Mouse (Mus musculus): ENCODE data around the gene Uaca. TPM values are rescaled to one million over a fixed set of nuclear protein-coding genes. Genes with fewer than 3 reads are reported as not detected.

Uaca gene
- total and polyA plus RNA-seq, 3 experiments, result 0.17 to 0.34 TPM; not detected in 1

DNA sequence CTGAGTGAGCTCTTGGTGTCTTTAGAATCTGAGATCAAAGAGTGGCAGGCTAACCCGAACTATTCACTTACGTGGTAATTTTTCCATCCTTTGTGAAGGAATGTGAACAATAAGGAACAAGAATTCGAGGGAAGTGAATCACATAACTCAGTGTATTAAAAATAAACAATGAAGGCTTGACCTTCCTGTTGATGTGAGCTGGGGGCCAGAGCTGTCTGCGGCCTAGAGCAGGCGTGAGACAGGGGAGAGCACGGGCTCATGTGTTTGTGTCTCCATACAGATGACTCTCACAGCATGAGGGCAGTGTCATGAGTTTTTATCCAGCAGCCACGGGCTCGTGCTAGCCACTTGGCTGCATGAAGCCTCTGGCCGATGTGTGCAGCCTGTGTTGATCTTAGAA lies 54.4 kb downstream of the Uaca start:
- dilution Hi-C loops (cut with MboI; ENCODE audit: extremely low pct_ligation_motif_present, extremely low pct_unique_long_range_greater_than_20kb, low sequenced_read_pairs), result no loop called here
- no peak overlapping the region for H3K27ac ChIP-seq (ENCODE audit: insufficient read depth, low read depth)
- H3K9ac ChIP-seq (ENCODE audit: insufficient read depth, low read depth), result no peak overlapping the region
- H3K4me2 ChIP-seq (ENCODE audit: insufficient read depth, low read depth, poor library complexity, severe bottlenecking), result no peak overlapping the region
- H3K79me2 ChIP-seq (replicated peaks; ENCODE audit: control insufficient read depth, extremely low read depth, insufficient read depth, poor library complexity, severe bottlenecking), result no peaks in the 10 kb centered on the region
- no peak overlapping the region for H3K4me3 ChIP-seq (replicated peaks in 1 of 3; ENCODE audit: low read depth in 2 of 3, low read length in 2 of 3, poor library complexity in 1 of 3)
- in situ Hi-C loops (cut with MboI; ENCODE audit: low pct_ligation_motif_present, low pct_unique_long_range_greater_than_20kb, low sequenced_read_pairs), result no loop called here
- H3K4me1 ChIP-seq (ENCODE audit: control insufficient read depth in 1 of 2, insufficient read depth in 2 of 2), result peaks cover 0 to 12% of the 10 kb centered on the region in 2 experiments; a peak in 2 of 4 replicates
- TF ChIP-seq USF1 (IDR thresholded peaks at IDR 0.05; ENCODE audit: low read depth, low read length) (no peak), ETS1 (conservative IDR thresholded peaks at IDR 0.05; ENCODE audit: low read depth, low read length) (no peak), JUN (IDR thresholded peaks at IDR 0.05; ENCODE audit: insufficient read depth, low read depth, low read length) (no peak), TBP (conservative IDR thresholded peaks at IDR 0.05; ENCODE audit: low read depth, low read length) (no peak), TCF12 (IDR thresholded peaks at IDR 0.05; ENCODE audit: low read depth, low read length) (no peak), CTCF (conservative IDR thresholded peaks at IDR 0.05 in 1 of 2, IDR thresholded peaks at IDR 0.05 in 1 of 2; ENCODE audit: low read depth in 2 of 2, low read length in 2 of 2) (no peak), MAX (IDR thresholded peaks at IDR 0.05; ENCODE audit: low read length) (no peak), UBTF (IDR thresholded peaks at IDR 0.05; ENCODE audit: low read depth, low read length) (no peak), MAFK (IDR thresholded peaks at IDR 0.05; ENCODE audit: insufficient replicate concordance, low read length) (no peak), GABPA (IDR thresholded peaks at IDR 0.05; ENCODE audit: insufficient replicate concordance, low read depth, low read length) (no peak), SMC3 (IDR thresholded peaks at IDR 0.05; ENCODE audit: low read depth, low read length) (no peak), RAD21 (IDR thresholded peaks at IDR 0.05; ENCODE audit: low read depth, low read length) (no peak)
- no peaks in the 10 kb centered on the region for H3K27me3 ChIP-seq (replicated peaks)
- H3K9me3 ChIP-seq (replicated peaks; ENCODE audit: low read length), result no peaks in the 10 kb centered on the region
- no peak for DNase-seq (ENCODE audit: extremely low read depth)
- no peaks in the 10 kb centered on the region for H3K36me3 ChIP-seq (replicated peaks in 1 of 2; ENCODE audit: control insufficient read depth in 1 of 2, insufficient read depth in 1 of 2, low read length in 1 of 2)

DNA sequence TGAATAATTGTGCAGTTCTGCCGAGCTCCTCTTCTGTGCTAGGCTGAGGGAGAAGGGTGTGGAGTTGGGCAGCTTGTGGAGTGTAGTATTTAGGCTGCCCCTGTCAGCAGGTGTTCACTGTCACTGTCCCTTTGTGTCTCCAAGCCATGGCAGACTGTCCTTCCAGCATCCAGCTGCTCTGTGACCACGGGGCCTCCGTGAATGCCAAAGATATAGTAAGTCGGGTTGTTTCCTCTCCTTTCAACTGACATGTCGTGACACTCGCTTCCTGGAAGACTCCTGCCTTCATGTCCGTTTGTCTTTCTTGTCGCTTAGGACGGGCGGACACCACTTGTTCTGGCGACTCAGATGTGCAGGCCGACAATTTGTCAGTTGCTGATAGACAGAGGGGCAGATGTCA lies 55.6 kb downstream of the Uaca start:
- H3K9me3 ChIP-seq (replicated peaks; ENCODE audit: low read length), result no peaks in the 10 kb centered on the region
- H3K36me3 ChIP-seq (replicated peaks in 1 of 2; ENCODE audit: control insufficient read depth in 1 of 2, insufficient read depth in 1 of 2, low read length in 1 of 2), result no peaks in the 10 kb centered on the region
- no peak overlapping the region for H3K4me2 ChIP-seq (ENCODE audit: insufficient read depth, low read depth, poor library complexity, severe bottlenecking)
- no peak overlapping the region for H3K4me3 ChIP-seq (replicated peaks in 1 of 3; ENCODE audit: low read depth in 2 of 3, low read length in 2 of 3, poor library complexity in 1 of 3)
- H3K27me3 ChIP-seq (replicated peaks), result no peaks in the 10 kb centered on the region
- dilution Hi-C loops (cut with MboI; ENCODE audit: extremely low pct_ligation_motif_present, extremely low pct_unique_long_range_greater_than_20kb, low sequenced_read_pairs) (no loop called here), in situ Hi-C loops (cut with MboI; ENCODE audit: low pct_ligation_motif_present, low pct_unique_long_range_greater_than_20kb, low sequenced_read_pairs) (loop anchor here (5.0 kb wide), 1 partner anchor 98 kb away; no protein-coding TSS in a partner anchor)
- no peak overlapping the region for H3K27ac ChIP-seq (ENCODE audit: insufficient read depth, low read depth)
- no peak overlapping the region for H3K9ac ChIP-seq (ENCODE audit: insufficient read depth, low read depth)
- H3K79me2 ChIP-seq (replicated peaks; ENCODE audit: control insufficient read depth, extremely low read depth, insufficient read depth, poor library complexity, severe bottlenecking), result no peaks in the 10 kb centered on the region
- DNase-seq (ENCODE audit: extremely low read depth), result no peak
- H3K4me1 ChIP-seq (ENCODE audit: control insufficient read depth in 1 of 2, insufficient read depth in 2 of 2), result peaks cover 0 to 12% of the 10 kb centered on the region in 2 experiments; a peak in 2 of 4 replicates
- no peak for TF ChIP-seq CTCF (conservative IDR thresholded peaks at IDR 0.05 in 1 of 2, IDR thresholded peaks at IDR 0.05 in 1 of 2; ENCODE audit: low read depth in 2 of 2, low read length in 2 of 2)
- no peak for TF ChIP-seq CHD2 (IDR thresholded peaks at IDR 0.05; ENCODE audit: low read length)

DNA sequence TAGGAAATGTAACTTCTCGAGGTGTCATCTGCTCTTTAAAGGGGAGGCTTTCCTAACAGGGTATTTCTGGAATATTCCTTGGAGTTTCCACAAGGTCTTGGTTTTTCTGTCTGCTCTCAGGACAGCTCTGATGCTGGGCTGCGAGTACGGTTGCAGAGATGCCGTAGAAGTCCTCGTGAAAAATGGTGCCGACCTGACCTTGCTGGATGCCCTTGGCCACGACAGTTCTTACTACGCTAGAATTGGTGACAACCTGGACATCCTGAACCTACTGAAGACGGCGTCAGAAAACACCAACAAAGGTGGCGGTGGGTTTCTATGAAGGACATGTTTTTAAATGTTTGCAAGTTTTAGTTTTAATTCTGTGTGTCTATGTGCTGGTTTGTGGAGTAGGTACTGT lies 59.9 kb downstream of the Uaca start:
- TF ChIP-seq TBP (conservative IDR thresholded peaks at IDR 0.05; ENCODE audit: low read depth, low read length) (no peak), JUND (conservative IDR thresholded peaks at IDR 0.05; ENCODE audit: low read depth, low read length) (no peak), USF2 (conservative IDR thresholded peaks at IDR 0.05; ENCODE audit: low read depth, low read length) (no peak), ETS1 (conservative IDR thresholded peaks at IDR 0.05; ENCODE audit: low read depth, low read length) (no peak), ZKSCAN1 (IDR thresholded peaks at IDR 0.05; ENCODE audit: borderline replicate concordance, low read depth, low read length) (no peak), BHLHE40 (IDR thresholded peaks at IDR 0.05; ENCODE audit: low read depth, low read length) (no peak), TCF12 (IDR thresholded peaks at IDR 0.05; ENCODE audit: low read depth, low read length) (no peak)
- dilution Hi-C loops (cut with MboI; ENCODE audit: extremely low pct_ligation_motif_present, extremely low pct_unique_long_range_greater_than_20kb, low sequenced_read_pairs) (no loop called here), in situ Hi-C loops (cut with MboI; ENCODE audit: low pct_ligation_motif_present, low pct_unique_long_range_greater_than_20kb, low sequenced_read_pairs) (loop anchor here (5.0 kb wide), 1 partner anchor 102 kb away; no protein-coding TSS in a partner anchor)
- Histone ChIP-seq H3K4me2 (ENCODE audit: insufficient read depth, low read depth, poor library complexity, severe bottlenecking) (no peak overlapping the region), H3K9ac (ENCODE audit: insufficient read depth, low read depth) (no peak overlapping the region), H3K27ac (ENCODE audit: insufficient read depth, low read depth) (no peak overlapping the region), H3K79me2 (replicated peaks; ENCODE audit: control insufficient read depth, extremely low read depth, insufficient read depth, poor library complexity, severe bottlenecking) (no peaks in the 10 kb centered on the region), H3K4me1 (ENCODE audit: control insufficient read depth in 1 of 2, insufficient read depth in 2 of 2) (peaks cover 0 to 20% of the 10 kb centered on the region in 2 experiments; a peak in 2 of 4 replicates), H3K36me3 (replicated peaks in 1 of 2; ENCODE audit: control insufficient read depth in 1 of 2, insufficient read depth in 1 of 2, low read length in 1 of 2) (no peaks in the 10 kb centered on the region), H3K4me3 (replicated peaks in 1 of 3; ENCODE audit: low read depth in 2 of 3, low read length in 2 of 3, poor library complexity in 1 of 3) (no peak overlapping the region), H3K9me3 (replicated peaks; ENCODE audit: low read length) (no peaks in the 10 kb centered on the region), H3K27me3 (replicated peaks) (no peaks in the 10 kb centered on the region)
- no peak for DNase-seq (ENCODE audit: extremely low read depth)
